Mouse (Mus musculus) forebrain, embryonic 13.5 days (tissue): ENCODE results near the gene I0C0044D17Rik. TPM values are rescaled to one million over a fixed set of nuclear protein-coding genes. Genes with fewer than 3 reads are reported as not detected.

Experiments used
- ATAC-seq: fragments of 200-750 bp; cut with Nextera tagmentation; 2 replicates; pipeline ENCODE4 v1.8.0; 2017
- H3K27ac ChIP-seq: fragments of 300-500 bp; sonication (generic); 2 replicates; pipeline ENCODE4 v1.5.1; 2015; ENCODE audit warnings: inconsistent platforms, mild to moderate bottlenecking, moderate library complexity
- H3K27me3 ChIP-seq: fragments of 300-500 bp; sonication (generic); 2 replicates; pipeline ENCODE4 v1.6.1; 2015; ENCODE audit warnings: mild to moderate bottlenecking, inconsistent platforms
- H3K36me3 ChIP-seq: fragments of 300-500 bp; sonication (generic); 2 replicates; pipeline ENCODE4 v1.6.1; 2015; ENCODE audit warnings: mild to moderate bottlenecking, inconsistent platforms; ENCODE audit not compliant: poor library complexity, severe bottlenecking
- H3K4me1 ChIP-seq: fragments of 300-500 bp; sonication (generic); 2 replicates; pipeline ENCODE4 v1.6.1; 2015; ENCODE audit warnings: inconsistent platforms
- H3K4me2 ChIP-seq: fragments of 300-500 bp; sonication (generic); 2 replicates; pipeline ENCODE4 v1.6.1; 2015; ENCODE audit warnings: inconsistent platforms, mild to moderate bottlenecking, moderate library complexity
- H3K4me3 ChIP-seq: fragments of 300-500 bp; sonication (generic); 2 replicates; pipeline ENCODE4 v1.5.1; 2015; ENCODE audit warnings: mild to moderate bottlenecking, inconsistent platforms
- H3K9ac ChIP-seq: fragments of 300-500 bp; sonication (generic); 2 replicates; pipeline ENCODE4 v1.6.1; 2015; ENCODE audit warnings: mild to moderate bottlenecking, inconsistent platforms
- H3K9me3 ChIP-seq: fragments of 300-500 bp; sonication (generic); replicated peaks from 2 replicates; pipeline ENCODE4 v1.6.1; 2016; ENCODE audit warnings: inconsistent platforms
- WGBS: fragments of 180-500 bp; shearing (Covaris S2); methylation state at CpG from one replicate; pipeline ENCODE4 v1.1.7; 2015; 5-methylcytosine and 5-hydroxymethylcytosine counted together
- polyA plus RNA-seq: library from polyadenylated mRNA; unstranded; fragments of >200 nt; fragmentation: Nextera tagmentation; extraction: Ambion mirVana; gene quantifications from 2 replicates; pipeline ENCODE4 v1.2.1, GENCODE M21; 2015

Gene I0C0044D17Rik
- polyA plus RNA-seq, 1 experiment from 2014 or later, result not detected

- H3K4me3 ChIP-seq, result no peak overlapping the region
- 95% methylated on average over 9 of the region's 9 CpGs for WGBS
- peaks cover 14% of the 10 kb centered on the region for H3K4me1 ChIP-seq
- no peak overlapping the region for H3K9ac ChIP-seq
- no peak overlapping the region for H3K27ac ChIP-seq
- ATAC-seq, result no peak
- H3K4me2 ChIP-seq, result no peak overlapping the region
- H3K36me3 ChIP-seq, result no peaks in the 10 kb centered on the region
- H3K27me3 ChIP-seq, result no peaks in the 10 kb centered on the region
- no peaks in the 10 kb centered on the region for H3K9me3 ChIP-seq
Observed at GRCm38 (mm10) chr4:98793486-98793885, 30.2 kb downstream of the I0C0044D17Rik start.

- Histone ChIP-seq H3K36me3 (no peaks in the 10 kb centered on the region), H3K27ac (no peak overlapping the region), H3K9ac (no peak overlapping the region), H3K9me3 (no peaks in the 10 kb centered on the region), H3K27me3 (no peaks in the 10 kb centered on the region), H3K4me2 (no peak overlapping the region), H3K4me1 (peaks cover 20% of the 10 kb centered on the region), H3K4me3 (no peak overlapping the region)
- WGBS, result 24% methylated on average over 1 of the region's 1 CpGs
- ATAC-seq, result no peak
Observed at GRCm38 (mm10) chr4:98790721-98791120, 32.9 kb downstream of the I0C0044D17Rik start.

GRCm38 (mm10) chr4:98789861-98790311 lies 33.8 kb downstream of the I0C0044D17Rik start:
- peak; percentile 76 for ATAC-seq
- H3K9ac ChIP-seq, result 0 out of 2 replicates have a peak overlapping the region, but pooled peaks have one; percentile 34
- H3K4me2 ChIP-seq, result peak overlapping the region; percentile 57
- no peaks in the 10 kb centered on the region for H3K9me3 ChIP-seq
- WGBS, result 8% methylated on average over 10 of the region's 10 CpGs
- no peaks in the 10 kb centered on the region for H3K27me3 ChIP-seq
- peak overlapping the region; percentile 32 for H3K4me3 ChIP-seq
- peaks cover 20% of the 10 kb centered on the region for H3K4me1 ChIP-seq
- no peak overlapping the region for H3K27ac ChIP-seq
- no peaks in the 10 kb centered on the region for H3K36me3 ChIP-seq

GRCm38 (mm10) chr4:98789133-98789765 lies 34.4 kb downstream of the I0C0044D17Rik start:
- Histone ChIP-seq H3K4me2 (peak overlapping the region; percentile 57), H3K27me3 (no peaks in the 10 kb centered on the region), H3K27ac (no peak overlapping the region; the same call in 1 of the 2 replicates), H3K4me3 (peak overlapping the region; percentile 32), H3K36me3 (no peaks in the 10 kb centered on the region), H3K9ac (0 out of 2 replicates have a peak overlapping the region, but pooled peaks have one; percentile 34), H3K4me1 (peaks cover 20% of the 10 kb centered on the region), H3K9me3 (no peaks in the 10 kb centered on the region)
- 50% methylated on average over 7 of the region's 7 CpGs for WGBS
- no peak for ATAC-seq

GRCm38 (mm10) chr4:98786281-98786680 lies 37.4 kb downstream of the I0C0044D17Rik start:
- H3K4me1 ChIP-seq, result peaks cover 20% of the 10 kb centered on the region
- no peaks in the 10 kb centered on the region for H3K36me3 ChIP-seq
- H3K9me3 ChIP-seq, result no peaks in the 10 kb centered on the region
- no peak overlapping the region for H3K4me2 ChIP-seq
- H3K27me3 ChIP-seq, result no peaks in the 10 kb centered on the region
- no peak overlapping the region for H3K9ac ChIP-seq
- 11% methylated on average over 3 of the region's 3 CpGs for WGBS
- H3K4me3 ChIP-seq, result no peak overlapping the region
- no peak overlapping the region for H3K27ac ChIP-seq
- no peak for ATAC-seq

GRCm38 (mm10) chr4:98785851-98786250 lies 37.8 kb downstream of the I0C0044D17Rik start:
- WGBS, result 35% methylated on average over 8 of the region's 8 CpGs

GRCm38 (mm10) chr4:98778219-98778618 lies 45.4 kb downstream of the I0C0044D17Rik start:
- Histone ChIP-seq H3K4me3 (no peak overlapping the region), H3K27ac (no peak overlapping the region), H3K4me1 (peaks cover 4% of the 10 kb centered on the region; the same call in 1 of the 2 replicates), H3K36me3 (no peaks in the 10 kb centered on the region), H3K9me3 (no peaks in the 10 kb centered on the region), H3K27me3 (peaks cover 12% of the 10 kb centered on the region), H3K4me2 (peak overlapping the region; percentile 36), H3K9ac (no peak overlapping the region)
- no peak for ATAC-seq
- WGBS, result 14% methylated on average over 16 of the region's 16 CpGs

More at GRCm38 (mm10) chr4:98785851-98786250, 37.8 kb downstream of the I0C0044D17Rik start:
- no peak for ATAC-seq
- no peak overlapping the region for H3K9ac ChIP-seq
- H3K36me3 ChIP-seq, result no peaks in the 10 kb centered on the region
- no peak overlapping the region for H3K27ac ChIP-seq
- peaks cover 20% of the 10 kb centered on the region for H3K4me1 ChIP-seq
- no peaks in the 10 kb centered on the region for H3K27me3 ChIP-seq
- H3K9me3 ChIP-seq, result no peaks in the 10 kb centered on the region
- no peak overlapping the region for H3K4me3 ChIP-seq
- no peak overlapping the region for H3K4me2 ChIP-seq

- Histone ChIP-seq H3K27ac (no peak overlapping the region), H3K9ac (no peak overlapping the region), H3K4me2 (no peak overlapping the region), H3K4me3 (no peak overlapping the region), H3K4me1 (peaks cover 4% of the 10 kb centered on the region; the same call in 1 of the 2 replicates), H3K9me3 (no peaks in the 10 kb centered on the region), H3K36me3 (no peaks in the 10 kb centered on the region), H3K27me3 (peaks cover 12% of the 10 kb centered on the region)
- no peak for ATAC-seq
- WGBS, result 86% methylated on average over 6 of the region's 6 CpGs
Observed at GRCm38 (mm10) chr4:98777464-98777863, 46.2 kb downstream of the I0C0044D17Rik start.

GRCm38 (mm10) chr4:98776721-98777427 lies 46.8 kb downstream of the I0C0044D17Rik start:
- Histone ChIP-seq H3K4me1 (peaks cover 4% of the 10 kb centered on the region; the same call in 1 of the 2 replicates), H3K4me2 (no peak overlapping the region), H3K4me3 (no peak overlapping the region), H3K9ac (no peak overlapping the region), H3K9me3 (no peaks in the 10 kb centered on the region), H3K27ac (no peak overlapping the region), H3K27me3 (peaks cover 12% of the 10 kb centered on the region), H3K36me3 (no peaks in the 10 kb centered on the region)
- 93% methylated on average over 10 of the region's 10 CpGs for WGBS
- ATAC-seq, result no peak

GRCm38 (mm10) chr4:98773785-98774184 lies 49.9 kb downstream of the I0C0044D17Rik start:
- H3K4me3 ChIP-seq, result no peak overlapping the region
- H3K9me3 ChIP-seq, result no peaks in the 10 kb centered on the region

More at GRCm38 (mm10) chr4:98773785-98774184, 49.9 kb downstream of the I0C0044D17Rik start:
- H3K4me2 ChIP-seq, result no peak overlapping the region
- no peaks in the 10 kb centered on the region for H3K36me3 ChIP-seq
- no peak overlapping the region for H3K27ac ChIP-seq
- WGBS, result 91% methylated on average over 5 of the region's 5 CpGs
- H3K27me3 ChIP-seq, result 0 out of 2 replicates have a peak, but pooled peaks cover 6% of the 10 kb centered on the region
- no peak overlapping the region for H3K9ac ChIP-seq
- H3K4me1 ChIP-seq, result peaks cover 4% of the 10 kb centered on the region; the same call in 1 of the 2 replicates
- no peak for ATAC-seq
